Mouse (Mus musculus) myocyte (in vitro differentiated cells): ENCODE measurements around the gene Iqschfp. TPM values are rescaled to one million over a fixed set of nuclear protein-coding genes. Genes with fewer than 3 reads are reported as not detected.

ENCODE experiments used
- H3K27me3 ChIP-seq: one replicate; pipeline ENCODE4 v1.6.1; 2011; ENCODE audit not compliant: control insufficient read depth, insufficient read depth, insufficient read length
- H3K36me3 ChIP-seq: one replicate; pipeline ENCODE4 v1.6.1; 2011; ENCODE audit not compliant: control insufficient read depth, insufficient read depth
- H3K4me2 ChIP-seq: one replicate; pipeline ENCODE4 v1.6.1; 2011; ENCODE audit warnings: low read depth, control low read depth
- H3K4me3 ChIP-seq: one replicate; pipeline ENCODE4 v1.5.1; 2011; ENCODE audit warnings: mild to moderate bottlenecking, control low read depth, moderate library complexity
- H3K79me2 ChIP-seq: one replicate; pipeline ENCODE4 v1.6.1; 2011; ENCODE audit not compliant: control insufficient read depth, insufficient read depth
- H3ac ChIP-seq: one replicate; pipeline ENCODE4 v1.6.1; 2011; ENCODE audit not compliant: control insufficient read depth, insufficient read length
- CEBPB ChIP-seq: IDR thresholded peaks from 2 replicates; pipeline ENCODE4 v1.6.1; 2011; ENCODE audit warnings: mild to moderate bottlenecking, moderate library complexity; ENCODE audit not compliant: poor library complexity, insufficient read depth, severe bottlenecking
- E2F4 ChIP-seq: IDR thresholded peaks from one replicate; pipeline ENCODE4 v1.6.1; 2011; ENCODE audit warnings: mild to moderate bottlenecking, control low read depth, moderate library complexity; ENCODE audit not compliant: insufficient read depth
- MAX ChIP-seq: IDR thresholded peaks from one replicate; pipeline ENCODE4 v1.6.1; 2011; ENCODE audit warnings: low read depth, mild to moderate bottlenecking, control low read depth
- MYOD1 ChIP-seq, 3 experiments: IDR thresholded peaks; one replicate each; pipeline ENCODE4 v1.6.1; 2011; ENCODE audit warnings: control low read depth in 2 of 3, low read depth in 2 of 3, mild to moderate bottlenecking in 2 of 3, moderate library complexity in 1 of 3; ENCODE audit not compliant: insufficient read length in 2 of 3, control insufficient read depth in 1 of 3
- MYOG ChIP-seq, 3 experiments: IDR thresholded peaks; one replicate each; pipeline ENCODE4 v1.6.1; 2011; ENCODE audit warnings: control low read depth in 2 of 3, low read depth in 2 of 3, mild to moderate bottlenecking in 2 of 3; ENCODE audit not compliant: insufficient read length in 2 of 3, control insufficient read depth in 1 of 3, insufficient read depth in 1 of 3
- POLR2A ChIP-seq: IDR thresholded peaks from one replicate; pipeline ENCODE4 v1.6.1; 2011; ENCODE audit warnings: low read depth, mild to moderate bottlenecking, control low read depth, moderate library complexity; ENCODE audit not compliant: insufficient read length
- POLR2AphosphoS2 ChIP-seq: IDR thresholded peaks from one replicate; pipeline ENCODE4 v1.6.1; 2011; ENCODE audit warnings: low read depth, control low read depth; ENCODE audit not compliant: insufficient read length
- REST ChIP-seq: IDR thresholded peaks from one replicate; pipeline ENCODE4 v1.6.1; 2011; ENCODE audit warnings: mild to moderate bottlenecking, control low read depth, moderate library complexity; ENCODE audit not compliant: insufficient read depth, insufficient read length
- SRF ChIP-seq: IDR thresholded peaks from one replicate; pipeline ENCODE4 v1.6.1; 2011; ENCODE audit warnings: low read depth; ENCODE audit not compliant: control insufficient read depth, insufficient read length
- TCF12 ChIP-seq: IDR thresholded peaks from one replicate; pipeline ENCODE4 v1.6.1; 2011; ENCODE audit warnings: mild to moderate bottlenecking, control low read depth; ENCODE audit not compliant: poor library complexity, insufficient read depth, severe bottlenecking
- TCF3 ChIP-seq: IDR thresholded peaks from one replicate; pipeline ENCODE4 v1.6.1; 2011; ENCODE audit warnings: low read depth, control low read depth; ENCODE audit not compliant: insufficient read length
- USF1 ChIP-seq: IDR thresholded peaks from one replicate; pipeline ENCODE4 v1.6.1; 2011; ENCODE audit warnings: low read depth, mild to moderate bottlenecking, control low read depth, moderate library complexity
- polyA plus RNA-seq: library from polyadenylated mRNA; unstranded; fragments of >200 nt; fragmentation: generic; extraction: Trizol; gene quantifications from one replicate; pipeline ENCODE4 v1.2.1, GENCODE M21; 2012; ENCODE audit warnings: missing spikeins

Gene Iqschfp
- polyA plus RNA-seq, 1 experiment: not detected

- Histone ChIP-seq H3K4me2 (no peak overlapping the region), H3K4me3 (no peak overlapping the region), H3K36me3 (no peaks in the 10 kb centered on the region), H3K27me3 (no peaks in the 10 kb centered on the region), H3K79me2 (no peaks in the 10 kb centered on the region), H3ac (no peak overlapping the region)
- TF ChIP-seq TCF3 (no peak), TCF12 (no peak), E2F4 (no peak)
Observed at GRCm38 (mm10) chr3:67869424-67869823, 22.6 kb upstream of the Iqschfp start.

- Histone ChIP-seq H3K36me3 (no peaks in the 10 kb centered on the region), H3K4me3 (no peak overlapping the region), H3K79me2 (no peaks in the 10 kb centered on the region), H3K27me3 (no peaks in the 10 kb centered on the region), H3K4me2 (no peak overlapping the region), H3ac (no peak overlapping the region)
- TF ChIP-seq SRF (no peak), E2F4 (no peak), MAX (no peak), POLR2A (no peak), REST (no peak), CEBPB (no peak), TCF12 (no peak), USF1 (no peak), MYOD1 (IDR thresholded peaks at IDR 0.05; ENCODE audit: control insufficient read depth in 1 of 3, insufficient read length in 2 of 3, low read depth in 2 of 3) (no peak), TCF3 (no peak)
Observed at GRCm38 (mm10) chr3:67877253-67877652, 14.8 kb upstream of the Iqschfp start.

GRCm38 (mm10) chr3:67884335-67884734 lies 7.7 kb upstream of the Iqschfp start:
- H3K27me3 ChIP-seq: no peaks in the 10 kb centered on the region
- no peaks in the 10 kb centered on the region for H3K79me2 ChIP-seq
- TF ChIP-seq TCF12 (no peak), POLR2AphosphoS2 (no peak), MYOD1 (IDR thresholded peaks at IDR 0.05; ENCODE audit: control insufficient read depth in 1 of 3, insufficient read length in 2 of 3, low read depth in 2 of 3) (no peak), REST (no peak), TCF3 (no peak), POLR2A (no peak), USF1 (no peak), SRF (no peak), CEBPB (no peak), MAX (no peak), E2F4 (no peak), MYOG (IDR thresholded peaks at IDR 0.05; ENCODE audit: control insufficient read depth in 1 of 3, insufficient read depth in 1 of 3, insufficient read length in 2 of 3, low read depth in 2 of 3) (no peak)
- H3K4me2 ChIP-seq: no peak overlapping the region
- no peak overlapping the region for H3K4me3 ChIP-seq
- no peak overlapping the region for H3ac ChIP-seq
- no peaks in the 10 kb centered on the region for H3K36me3 ChIP-seq

GRCm38 (mm10) chr3:67886176-67886575 lies 5.9 kb upstream of the Iqschfp start:
- H3K4me2 ChIP-seq: no peak overlapping the region
- H3K4me3 ChIP-seq: no peak overlapping the region
- no peaks in the 10 kb centered on the region for H3K79me2 ChIP-seq
- H3ac ChIP-seq: no peak overlapping the region
- no peaks in the 10 kb centered on the region for H3K36me3 ChIP-seq
- no peaks in the 10 kb centered on the region for H3K27me3 ChIP-seq
- no peak for TF ChIP-seq SRF
- TF ChIP-seq USF1: no peak
- no peak for TF ChIP-seq TCF12
- TF ChIP-seq POLR2A: no peak
- TF ChIP-seq REST: no peak
- TF ChIP-seq MYOD1 (IDR thresholded peaks at IDR 0.05; ENCODE audit: control insufficient read depth in 1 of 3, insufficient read length in 2 of 3, low read depth in 2 of 3): no peak
- no peak for TF ChIP-seq MAX
- TF ChIP-seq MYOG (IDR thresholded peaks at IDR 0.05; ENCODE audit: control insufficient read depth in 1 of 3, insufficient read depth in 1 of 3, insufficient read length in 2 of 3, low read depth in 2 of 3): no peak
- no peak for TF ChIP-seq TCF3
- TF ChIP-seq CEBPB: no peak
- no peak for TF ChIP-seq POLR2AphosphoS2
- no peak for TF ChIP-seq E2F4

GRCm38 (mm10) chr3:67887251-67887650 lies 4.8 kb upstream of the Iqschfp start:
- Histone ChIP-seq H3K27me3 (peaks cover 5% of the 10 kb centered on the region), H3K36me3 (no peaks in the 10 kb centered on the region), H3ac (no peak overlapping the region), H3K4me3 (no peak overlapping the region), H3K79me2 (no peaks in the 10 kb centered on the region), H3K4me2 (no peak overlapping the region)
- TF ChIP-seq MAX (no peak), CEBPB (no peak), POLR2AphosphoS2 (no peak)
